Mouse (Mus musculus) layer of hippocampus, adult 2 months (tissue): ENCODE measurements at regions not wholly inside any gene's neighbourhood (a gene's known extent, or its start where the extent isn't known, plus 50 kb on each side); places are given as distances from the start of the nearest gene placed in this dataset.

ENCODE experiments used
- DNase-seq, 2 experiments: peaks; one replicate each; pipeline ENCODE4 v3.0.0; 2022; ENCODE audit warnings: low spot score in 2 of 2
- H3K27ac ChIP-seq: fragments of 200-600 bp; 2 replicates; pipeline ENCODE4 v1.8.1; 2022
- H3K4me3 ChIP-seq: fragments of 200-600 bp; 2 replicates; pipeline ENCODE4 v1.8.1; 2022; ENCODE audit warnings: mild to moderate bottlenecking
- CTCF ChIP-seq: fragments of 200-600 bp; conservative IDR thresholded peaks from 2 replicates; pipeline ENCODE4 v1.8.1; 2022; ENCODE audit warnings: antibody characterized with exemption, mild to moderate bottlenecking, moderate library complexity

DNA sequence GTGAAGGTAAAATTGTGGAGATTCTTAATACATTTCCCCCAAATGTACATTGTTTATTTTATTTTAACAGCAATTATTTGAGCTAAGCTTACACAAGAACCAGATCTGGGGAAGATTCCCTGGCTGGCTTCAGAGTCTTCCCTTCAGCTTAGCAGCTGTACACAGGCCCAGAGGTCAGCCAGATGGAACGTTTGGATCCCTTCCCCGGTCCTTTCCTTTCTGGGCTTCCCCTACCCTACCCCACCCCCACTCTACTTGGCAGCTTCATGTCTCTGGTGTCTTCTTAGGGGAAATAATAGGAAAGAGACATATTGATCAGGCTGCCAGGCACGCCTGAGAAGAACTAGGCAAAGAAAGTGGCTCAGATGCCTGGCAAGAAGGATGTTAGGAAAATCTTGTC lies 172.4 kb downstream of the Zfp330 start:
- TF ChIP-seq CTCF = no peak
- DNase-seq = no peak
- Histone ChIP-seq H3K4me3 (no peak overlapping the region), H3K27ac (no peak overlapping the region)

DNA sequence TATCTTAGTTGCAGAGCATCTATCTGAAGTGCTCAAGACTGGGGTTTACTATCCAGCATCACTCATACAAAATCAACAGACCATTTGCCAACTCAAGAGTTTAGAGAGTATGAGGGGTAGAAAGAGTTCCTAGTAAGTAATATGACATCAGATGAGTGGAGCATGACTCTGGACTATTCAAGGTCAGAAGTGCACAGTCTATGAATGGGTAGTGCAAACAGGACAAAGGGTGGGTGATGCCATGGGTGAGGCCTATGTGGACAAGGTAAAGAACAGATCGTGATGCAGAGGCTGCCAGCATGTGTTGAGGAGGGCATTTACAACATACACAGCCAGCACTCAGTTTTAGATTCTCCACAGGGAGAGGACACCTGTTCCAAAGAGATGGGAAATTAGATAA lies 170.4 kb upstream of the Il15 start:
- no peak overlapping the region for H3K27ac ChIP-seq
- no peak for TF ChIP-seq CTCF
- H3K4me3 ChIP-seq = no peak overlapping the region
- DNase-seq = no peak

DNA sequence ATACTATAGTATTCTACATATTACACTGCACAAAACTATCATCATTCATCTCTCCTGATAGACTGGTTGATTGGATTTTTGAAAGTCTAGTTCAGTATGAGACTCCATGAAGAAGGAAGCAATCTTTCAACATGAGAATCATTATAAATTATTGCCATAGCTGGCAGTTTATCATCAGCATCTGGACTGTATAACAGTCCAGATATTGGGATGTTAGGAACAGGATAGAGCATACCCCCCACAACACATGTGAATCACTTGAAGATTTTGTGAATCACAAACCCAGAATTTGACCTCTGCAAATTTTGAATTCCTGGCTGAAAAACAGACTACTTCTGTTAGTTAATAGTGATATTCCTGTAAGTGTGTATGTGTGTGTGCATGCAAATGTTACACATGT lies 135.1 kb upstream of the Il15 start:
- DNase-seq = no peak
- TF ChIP-seq CTCF = no peak
- H3K4me3 ChIP-seq = no peak overlapping the region
- H3K27ac ChIP-seq = no peak overlapping the region

DNA sequence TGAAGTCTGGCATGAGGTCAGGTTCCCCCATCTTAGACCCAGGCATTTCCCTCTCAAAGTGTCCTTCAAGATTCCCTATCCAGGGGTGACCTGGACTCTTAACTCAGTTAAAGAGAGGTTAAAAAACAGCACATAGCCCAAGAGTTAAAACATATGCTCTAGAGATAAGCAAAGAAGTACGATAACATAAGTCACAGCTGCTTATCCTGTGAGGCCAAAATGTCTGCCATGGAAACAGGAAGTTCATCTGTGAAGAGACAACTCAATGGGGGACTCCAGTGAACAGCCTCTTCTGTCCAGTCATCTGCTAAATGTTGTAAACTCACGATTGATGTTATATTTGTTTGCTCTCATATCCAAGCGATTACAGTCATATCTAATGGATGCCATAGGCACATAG lies 126.1 kb upstream of the Il15 start:
- DNase-seq = no peak
- TF ChIP-seq CTCF = no peak
- H3K4me3 ChIP-seq = no peak overlapping the region
- no peak overlapping the region for H3K27ac ChIP-seq

DNA sequence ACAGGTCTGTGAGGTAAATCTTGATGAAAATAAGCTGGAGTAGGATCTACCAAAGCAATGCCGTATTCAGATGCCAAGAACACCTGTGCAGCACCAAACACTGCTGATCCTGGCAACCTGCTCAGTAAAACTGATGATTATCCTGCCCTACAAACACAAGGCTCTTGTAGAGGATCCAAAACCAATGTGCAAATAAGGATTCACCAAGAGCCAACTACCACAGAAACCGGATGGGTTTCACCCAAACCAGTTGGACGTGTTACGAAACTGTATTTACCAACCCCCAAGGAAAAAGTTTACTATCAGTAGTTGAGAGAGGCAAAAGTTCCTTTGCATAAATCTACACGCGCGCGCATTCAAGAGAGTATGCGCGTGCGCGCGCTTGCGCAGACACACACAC lies 120.8 kb upstream of the Il15 start:
- no peak for TF ChIP-seq CTCF
- Histone ChIP-seq H3K27ac (no peak overlapping the region), H3K4me3 (no peak overlapping the region)
- DNase-seq = no peak

DNA sequence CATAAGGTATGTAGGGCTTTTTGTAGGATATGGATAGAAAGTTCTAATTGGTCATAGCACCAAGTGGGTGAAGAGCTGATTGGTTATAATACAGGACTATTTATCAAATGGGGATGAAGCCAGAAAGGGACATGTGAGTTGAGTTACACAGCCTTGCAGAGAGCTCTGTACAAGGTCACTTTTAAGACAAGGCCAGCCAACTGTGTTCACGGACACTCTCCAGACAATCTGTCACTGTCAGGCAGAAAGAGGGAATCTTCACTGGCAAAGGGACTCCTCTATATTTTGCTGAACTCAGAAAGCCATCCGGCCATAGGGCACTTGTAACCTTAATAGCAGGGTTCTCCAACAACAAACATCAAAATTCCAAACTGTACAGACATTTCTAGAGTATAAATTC lies 95.5 kb upstream of the Il15 start:
- no peak for TF ChIP-seq CTCF
- Histone ChIP-seq H3K4me3 (no peak overlapping the region), H3K27ac (no peak overlapping the region)
- no peak for DNase-seq

DNA sequence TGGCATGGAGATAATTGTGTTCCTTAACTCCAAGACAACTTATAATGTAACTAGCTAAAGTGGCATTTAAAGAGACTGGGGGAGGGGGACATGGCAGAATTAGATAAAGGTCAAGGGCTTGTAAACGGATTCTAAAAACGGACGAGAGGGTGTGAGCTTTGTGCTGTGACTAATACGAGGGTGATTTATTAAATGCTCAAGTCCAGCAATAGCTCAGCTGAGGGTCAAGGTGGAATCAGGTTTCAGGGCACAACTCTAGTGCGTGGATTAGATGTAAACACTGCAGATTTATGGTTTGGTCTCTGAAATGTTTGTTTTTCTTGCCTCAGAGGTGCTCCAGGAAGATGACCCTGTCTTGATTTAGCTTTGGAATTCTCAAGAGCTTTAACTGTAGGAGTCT lies 74.8 kb upstream of the Il15 start:
- Histone ChIP-seq H3K4me3 (no peak overlapping the region), H3K27ac (no peak overlapping the region)
- TF ChIP-seq CTCF = no peak
- DNase-seq = no peak

DNA sequence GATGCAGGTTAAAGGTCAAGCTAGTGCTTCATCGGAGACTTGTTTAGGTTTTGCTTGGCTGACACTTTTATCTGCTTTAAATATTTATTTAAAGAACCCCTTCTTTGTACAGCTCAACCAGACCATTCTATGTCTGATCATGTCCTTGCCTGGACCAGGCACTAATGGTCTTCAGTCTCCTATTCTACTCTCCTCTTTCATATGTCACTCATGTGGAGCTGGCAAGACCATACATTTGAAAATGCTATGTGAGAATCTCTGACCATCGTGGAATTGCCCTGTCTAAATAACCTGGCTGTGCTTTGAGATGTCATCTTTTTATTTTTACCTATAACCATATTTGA lies 74.4 kb upstream of the Il15 start:
- no peak for DNase-seq
- TF ChIP-seq CTCF = no peak
- Histone ChIP-seq H3K4me3 (no peak overlapping the region), H3K27ac (no peak overlapping the region)

DNA sequence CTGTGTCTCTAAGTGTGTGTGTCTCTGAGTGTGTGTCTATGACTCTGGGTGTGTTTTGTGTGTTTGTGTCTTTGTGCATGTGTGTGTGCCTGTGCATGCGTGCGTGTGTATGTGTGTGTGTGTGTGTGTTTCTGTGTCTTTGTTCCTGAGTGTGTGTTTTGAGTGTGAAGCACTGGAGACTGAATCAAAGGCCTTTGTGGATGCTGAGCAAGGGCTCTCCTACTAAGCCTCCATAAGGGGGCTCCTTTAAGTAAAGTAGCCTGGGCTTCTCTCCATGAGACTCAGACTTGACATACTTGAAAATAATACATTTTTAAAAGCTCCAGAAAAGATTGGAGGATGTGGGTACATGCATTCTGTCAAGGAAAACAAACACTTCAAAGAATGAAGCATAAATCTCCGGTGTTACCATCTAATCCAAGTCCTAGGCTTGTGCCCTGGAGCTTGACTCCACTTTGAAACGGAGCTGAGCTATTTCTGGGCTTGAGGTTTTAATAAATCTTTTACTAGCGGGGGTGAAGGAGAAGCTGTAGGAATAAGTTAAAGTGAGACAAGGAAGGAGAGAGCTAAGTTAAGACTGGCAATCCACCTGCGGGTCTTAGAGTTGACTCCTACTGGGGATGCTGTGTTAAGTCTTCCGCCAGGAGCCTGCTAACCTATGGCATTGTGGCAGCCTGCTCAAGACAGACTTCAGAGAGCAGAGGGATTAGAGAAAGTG lies 73.8 kb upstream of the Il15 start:
- TF ChIP-seq CTCF = no peak
- no peak overlapping the region for H3K27ac ChIP-seq
- no peak overlapping the region for H3K4me3 ChIP-seq
- DNase-seq = no peak

DNA sequence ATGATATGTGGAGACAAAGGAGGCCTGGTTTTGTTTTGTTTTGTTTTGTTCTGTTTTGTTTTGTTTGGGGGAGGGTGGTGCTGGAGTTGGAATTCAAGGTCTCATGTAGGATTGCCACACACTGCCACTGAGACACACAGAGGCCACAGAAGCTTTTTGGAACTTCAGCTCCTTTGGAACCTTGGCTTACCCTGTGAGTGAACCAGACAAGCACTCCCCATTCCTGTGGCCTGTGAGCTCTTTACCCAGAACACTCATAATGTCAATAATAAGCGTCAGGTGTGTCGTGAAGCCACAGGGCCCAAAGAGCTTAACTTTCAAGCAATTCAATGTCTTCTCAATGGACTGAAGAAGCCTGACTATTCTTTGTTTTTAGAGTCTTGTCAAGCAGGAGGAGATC lies 70.2 kb upstream of the Il15 start:
- DNase-seq = no peak
- H3K27ac ChIP-seq = no peak overlapping the region
- no peak for TF ChIP-seq CTCF

DNA sequence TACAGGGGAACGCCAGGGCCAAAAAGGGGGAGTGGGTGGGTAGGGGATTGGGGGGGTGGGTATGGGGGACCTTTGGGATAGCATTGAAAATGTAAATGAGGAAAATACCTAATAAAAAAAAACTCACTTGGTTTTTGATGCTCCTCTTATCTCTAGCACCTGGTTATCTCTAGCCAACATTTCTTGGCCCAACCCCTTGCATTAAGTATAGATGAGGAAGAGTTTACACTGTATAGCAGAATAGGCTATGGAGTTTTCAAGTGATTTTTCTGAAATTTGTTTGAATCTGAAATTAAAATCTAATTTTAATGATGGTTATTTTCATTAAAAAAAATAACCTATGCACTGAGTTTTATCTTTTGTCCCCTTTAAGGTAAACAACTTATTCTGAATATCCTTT lies 68.8 kb upstream of the Il15 start:
- no peak for TF ChIP-seq CTCF
- Histone ChIP-seq H3K27ac (no peak overlapping the region), H3K4me3 (no peak overlapping the region)
- DNase-seq = no peak

More for the DNA sequence above, 70.2 kb upstream of the Il15 start:
- no peak overlapping the region for H3K4me3 ChIP-seq

DNA sequence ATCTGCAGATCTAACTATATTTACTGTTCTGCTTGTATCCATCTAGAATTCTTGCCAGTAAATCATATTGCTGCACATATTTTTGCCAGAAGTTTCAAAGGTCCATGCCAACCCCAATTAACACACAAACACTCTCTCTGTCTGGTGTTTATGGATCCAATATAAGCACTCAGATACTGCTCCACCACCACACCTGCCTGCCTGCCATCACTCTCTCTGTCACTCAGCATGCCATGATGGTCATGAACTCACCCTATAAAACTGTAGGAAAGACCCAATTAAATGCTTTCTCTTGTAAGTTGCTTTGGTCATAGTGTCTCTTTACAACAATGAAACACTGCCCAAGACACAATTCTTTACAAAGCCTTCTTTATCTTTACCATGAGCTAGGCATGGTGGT lies 66.8 kb upstream of the Il15 start:
- Histone ChIP-seq H3K4me3 (no peak overlapping the region), H3K27ac (no peak overlapping the region)
- TF ChIP-seq CTCF = no peak
- DNase-seq = no peak

DNA sequence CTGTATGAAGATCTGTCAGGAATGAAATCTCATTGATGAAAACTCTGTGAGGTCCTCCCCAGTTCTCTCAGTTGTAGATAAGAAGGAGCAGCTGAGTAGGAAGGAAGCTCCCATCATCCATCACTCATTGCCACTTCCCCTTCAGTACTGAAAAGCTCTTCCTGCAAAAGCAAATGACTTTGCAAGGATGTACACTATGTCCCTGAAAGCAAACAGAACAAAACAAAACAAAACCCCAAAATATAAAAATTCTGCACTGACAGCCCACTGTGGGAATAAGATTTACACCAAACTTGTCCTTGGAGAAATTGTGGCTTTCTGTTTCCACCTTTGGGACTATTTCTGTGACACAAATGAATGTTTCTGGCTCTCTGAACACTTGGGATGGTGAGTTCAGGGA lies 59.8 kb upstream of the Il15 start:
- Histone ChIP-seq H3K27ac (no peak overlapping the region), H3K4me3 (no peak overlapping the region)
- DNase-seq = no peak
- no peak for TF ChIP-seq CTCF

DNA sequence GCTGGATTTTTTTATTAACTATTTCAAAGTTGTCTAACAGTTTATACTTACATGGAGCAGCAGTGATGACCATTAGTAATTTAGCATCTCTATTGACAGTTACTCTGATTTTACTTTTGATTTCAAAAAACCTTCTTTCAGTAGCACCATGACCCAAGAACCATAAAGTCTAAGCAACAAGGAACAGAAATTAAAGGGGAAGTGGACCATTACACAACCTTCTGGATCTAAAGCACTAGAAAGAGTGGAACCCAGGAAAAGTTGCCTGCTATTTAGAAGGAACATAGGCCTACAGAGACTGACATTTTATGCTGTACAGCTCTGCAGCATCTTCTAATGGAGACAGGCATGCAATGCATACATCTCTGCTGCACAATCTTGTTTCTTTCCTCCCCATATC lies 56.0 kb upstream of the Il15 start:
- Histone ChIP-seq H3K27ac (no peak overlapping the region), H3K4me3 (no peak overlapping the region)
- DNase-seq = no peak
- TF ChIP-seq CTCF = no peak

DNA sequence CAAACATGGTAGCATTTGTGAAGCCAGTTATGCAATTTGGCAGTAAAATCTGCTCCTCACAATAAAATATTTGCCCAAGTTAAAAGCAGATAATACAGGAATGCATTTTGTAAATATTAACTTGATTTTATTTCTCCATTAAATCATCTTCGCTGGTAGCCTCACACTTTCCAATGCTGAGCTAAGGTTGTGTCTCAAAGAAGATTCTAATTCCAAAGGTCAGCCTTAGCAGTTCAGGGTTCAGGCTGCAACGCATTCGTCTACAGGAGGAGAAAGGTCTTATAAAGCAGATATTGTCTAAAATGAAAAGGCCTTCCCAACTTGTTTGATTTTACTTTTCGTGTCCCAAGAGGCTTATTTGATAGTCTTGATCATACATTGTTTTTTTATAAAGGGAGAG lies 51.0 kb upstream of the Il15 start:
- H3K27ac ChIP-seq = no peak overlapping the region
- no peak overlapping the region for H3K4me3 ChIP-seq
- no peak for TF ChIP-seq CTCF
- no peak for DNase-seq
